Mouse (Mus musculus) induced T-regulatory cell, adult 2 months (primary cell): ENCODE results near the gene Amigo1.

Experiments
- DNase-seq: peaks from one replicate; pipeline ENCODE4 v3.0.0-alpha.2; 2012; ENCODE audit warnings: low read depth

Amigo1 gene

DNA sequence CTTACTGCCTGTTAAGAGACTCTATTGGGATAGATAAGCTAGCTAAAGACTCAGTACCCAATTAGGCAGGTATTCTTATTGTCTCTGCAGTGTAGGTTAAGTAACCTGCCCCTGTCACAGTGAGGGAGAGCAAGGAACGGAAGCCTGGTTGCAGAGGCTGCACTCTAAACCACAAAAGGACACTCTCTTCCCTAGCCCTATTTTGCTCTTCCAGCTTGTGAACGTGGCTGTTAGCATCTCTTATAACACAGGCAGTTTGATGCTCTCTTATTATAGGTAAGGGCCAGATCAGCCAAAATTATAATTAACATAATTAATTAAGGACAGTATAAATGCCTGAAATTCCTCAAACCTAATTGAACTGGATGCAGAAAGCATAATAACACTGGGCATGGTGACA, 5.6 kb upstream of the Amigo1 start:
- DNase-seq = no peak

DNA sequence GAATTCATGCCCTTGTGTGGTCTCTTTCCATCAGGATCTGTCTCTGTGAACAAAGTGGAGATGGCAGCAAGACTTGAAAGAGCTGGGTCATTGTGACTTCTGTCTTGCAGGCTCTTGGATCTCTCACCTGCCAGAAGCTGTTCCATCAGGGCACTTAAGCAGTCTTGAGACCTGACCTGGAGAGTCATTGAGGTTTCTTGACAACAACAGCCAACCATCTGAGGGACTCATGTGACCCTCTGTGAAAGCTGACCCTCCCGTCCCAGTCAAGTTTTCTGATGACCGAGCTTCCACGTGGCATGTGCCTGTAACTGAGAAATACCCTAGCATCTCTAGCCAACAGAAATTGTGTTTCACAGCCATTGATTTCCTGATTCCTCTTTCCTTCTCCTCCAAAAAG, 1.4 kb upstream of the Amigo1 start:
- no peak for DNase-seq

DNA sequence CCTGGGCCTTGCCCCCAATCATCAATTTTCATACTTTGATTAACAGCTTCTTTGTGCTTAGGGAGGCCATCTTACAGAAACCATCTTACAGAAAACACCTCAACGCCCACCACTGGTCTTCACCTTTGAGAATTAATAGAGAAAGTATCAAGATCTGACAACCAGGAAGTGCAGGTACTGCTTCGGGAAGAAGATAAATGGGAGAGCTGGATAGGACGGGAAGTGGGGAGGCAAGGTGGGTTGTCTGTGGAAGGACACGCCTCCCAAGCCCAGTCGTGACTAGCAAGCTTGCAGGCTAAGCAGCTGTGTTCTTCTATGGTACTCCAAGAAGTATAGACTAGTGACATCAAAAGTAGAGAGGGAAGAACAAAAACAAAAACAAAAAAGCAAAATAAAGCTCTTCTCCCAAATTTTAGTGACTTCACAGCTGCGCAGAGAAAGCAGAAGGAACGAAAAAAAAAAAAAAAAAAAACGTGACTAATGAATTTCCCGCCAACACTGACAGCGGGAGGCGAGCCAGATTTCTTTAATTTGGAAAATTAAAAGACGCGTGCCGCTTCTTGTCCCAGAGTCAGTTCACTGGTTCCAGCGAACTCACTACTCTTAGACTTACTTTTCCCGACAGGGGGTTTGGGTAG, 556 bp upstream of the Amigo1 start:
- peak; percentile 40 for DNase-seq

DNA sequence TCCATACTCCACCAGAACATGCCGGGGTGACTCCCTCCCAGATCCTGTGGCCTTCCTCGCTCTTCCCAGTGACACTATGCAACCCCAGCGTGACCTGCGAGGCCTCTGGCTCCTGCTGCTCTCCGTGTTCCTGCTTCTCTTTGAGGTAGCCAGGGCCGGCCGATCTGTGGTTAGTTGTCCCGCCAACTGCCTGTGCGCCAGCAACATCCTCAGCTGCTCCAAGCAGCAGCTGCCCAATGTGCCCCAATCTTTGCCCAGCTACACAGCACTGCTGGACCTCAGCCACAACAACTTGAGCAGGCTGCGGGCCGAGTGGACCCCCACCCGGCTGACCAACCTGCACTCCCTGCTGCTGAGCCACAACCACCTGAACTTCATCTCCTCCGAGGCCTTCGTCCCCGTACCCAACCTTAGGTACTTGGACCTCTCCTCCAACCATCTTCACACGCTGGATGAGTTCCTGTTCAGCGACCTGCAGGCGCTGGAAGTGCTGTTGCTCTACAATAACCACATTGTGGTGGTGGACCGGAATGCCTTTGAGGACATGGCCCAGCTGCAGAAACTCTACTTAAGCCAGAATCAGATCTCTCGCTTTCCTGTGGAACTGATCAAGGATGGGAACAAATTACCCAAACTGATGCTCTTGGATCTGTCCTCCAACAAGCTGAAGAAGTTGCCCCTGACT, 1.1 kb downstream of the Amigo1 start:
- no peak for DNase-seq

DNA sequence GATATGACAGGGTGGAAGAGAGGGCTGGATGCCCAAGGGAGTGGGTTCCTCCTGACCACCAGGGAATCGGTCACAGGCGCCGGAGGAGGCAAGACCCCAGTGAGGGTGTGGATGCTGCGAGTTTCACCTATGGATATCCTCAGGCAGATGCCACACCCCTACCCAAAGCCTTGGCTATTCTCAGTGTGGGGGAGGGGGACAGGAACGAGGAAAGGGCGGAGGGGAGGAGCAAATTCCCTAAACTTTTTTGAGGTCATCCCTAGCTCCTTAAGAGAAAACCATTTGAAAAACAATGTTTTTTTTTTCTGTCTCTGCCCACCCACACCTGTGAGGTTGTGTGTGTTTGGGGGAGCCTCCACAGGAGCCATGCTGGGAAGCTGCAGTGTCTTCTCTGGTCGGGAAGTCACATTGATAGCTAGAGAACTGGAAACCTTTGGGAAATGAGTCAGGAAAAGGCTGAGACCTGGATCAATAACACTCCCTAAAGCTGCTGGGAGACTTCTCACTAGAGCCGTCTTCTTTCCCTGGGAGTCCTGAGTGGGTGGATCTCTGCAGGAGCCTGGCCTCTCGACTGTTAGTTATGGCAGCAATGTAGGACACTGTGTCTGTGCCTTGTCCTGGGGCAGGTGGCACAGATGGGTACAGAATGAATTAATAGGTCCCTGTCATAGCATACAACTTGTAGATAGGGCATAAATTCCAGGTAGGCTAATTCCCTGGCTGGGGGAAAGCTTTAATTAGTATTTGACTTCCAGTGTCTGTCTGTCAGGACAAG, 2.8 kb downstream of the Amigo1 start:
- DNase-seq = no peak

DNA sequence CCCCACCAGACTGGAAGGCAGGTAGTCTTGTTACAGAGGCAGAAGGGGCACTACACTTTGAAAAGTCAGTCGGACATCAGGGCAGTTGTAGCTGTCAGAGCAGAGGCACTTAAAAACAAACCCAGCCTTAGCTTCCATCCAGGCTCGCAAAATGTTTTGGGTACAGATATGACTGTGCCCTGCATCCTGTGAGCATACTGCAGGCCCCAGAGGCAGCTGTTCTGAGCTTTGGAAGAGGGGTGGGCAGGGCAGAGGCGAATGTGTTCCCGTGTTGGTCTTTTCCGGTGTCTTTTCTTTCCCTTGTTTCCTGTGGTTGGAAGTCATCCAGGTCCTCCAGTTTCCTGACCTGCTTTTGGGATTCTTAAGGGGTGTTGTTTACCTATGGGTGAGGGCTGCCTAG, 3.8 kb downstream of the Amigo1 start:
- DNase-seq = no peak

DNA sequence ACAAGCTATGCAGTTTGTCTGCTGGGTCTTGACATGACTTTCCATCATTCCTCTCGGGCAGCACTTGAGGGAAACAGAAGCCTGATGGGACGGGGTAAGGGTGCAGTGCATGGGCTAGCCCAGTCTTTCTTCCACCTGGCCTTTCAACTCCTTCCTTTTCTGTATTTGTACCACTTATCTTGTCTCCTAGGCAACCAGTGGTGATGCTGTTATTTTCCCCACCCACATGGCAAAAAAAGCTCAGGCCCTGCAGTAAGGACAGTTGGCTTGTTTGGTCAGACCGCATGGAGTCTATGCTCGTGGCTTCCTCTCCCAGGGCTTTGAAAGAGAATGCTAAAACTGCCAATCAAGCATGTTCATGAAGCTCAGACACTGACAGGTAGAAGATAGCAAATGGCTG, 7.6 kb downstream of the Amigo1 start:
- DNase-seq = no peak

DNA sequence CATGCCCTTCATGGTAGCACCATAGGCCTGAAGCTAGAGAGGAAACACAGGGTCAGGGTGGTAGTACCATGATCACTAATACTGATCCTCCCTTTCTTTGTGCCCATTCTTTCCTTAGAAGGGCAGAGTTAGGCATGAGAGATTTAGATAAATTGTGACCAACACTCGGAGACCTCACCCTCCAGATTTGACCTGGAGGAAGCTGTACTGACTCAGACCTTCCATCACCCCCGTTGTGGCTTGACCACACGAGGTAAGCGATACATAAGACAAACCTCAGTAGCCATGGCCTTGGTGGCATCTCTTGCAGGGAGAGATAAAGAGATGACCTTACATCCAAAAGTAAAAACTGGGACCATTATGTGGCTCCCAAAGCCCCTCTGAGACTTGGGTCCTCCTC, 9.2 kb downstream of the Amigo1 start:
- no peak for DNase-seq

DNA sequence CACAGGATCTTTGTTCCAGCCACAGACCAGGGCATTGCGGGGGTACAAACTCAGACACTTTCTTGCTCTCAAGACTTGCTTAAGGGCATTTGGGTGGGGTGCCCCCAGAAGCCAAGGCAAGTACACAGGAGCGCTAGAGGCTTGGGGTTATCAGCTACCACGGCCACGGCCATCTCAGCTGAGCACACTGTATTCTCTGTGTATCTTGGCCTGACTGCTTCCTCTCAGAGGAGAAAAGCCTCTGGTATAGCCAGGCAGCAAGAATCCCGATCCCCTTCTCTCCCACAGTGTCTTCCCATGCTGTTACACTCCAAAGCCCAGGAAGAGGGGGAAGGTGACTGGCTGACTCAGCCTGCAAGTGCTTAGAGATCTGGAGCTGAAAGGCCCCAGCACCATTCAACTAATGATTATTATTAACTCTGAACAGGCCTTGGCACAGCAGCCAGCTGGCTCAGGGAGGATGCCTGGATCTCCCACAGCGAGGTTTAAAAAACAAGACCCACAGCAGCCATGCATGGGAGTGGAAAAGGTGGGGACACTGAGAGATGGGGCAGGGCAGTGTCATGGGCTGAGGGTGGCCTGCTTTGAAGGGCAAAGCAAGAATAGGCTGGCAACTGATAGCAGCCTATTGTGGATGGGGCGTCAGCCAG, 9.9 kb downstream of the Amigo1 start:
- DNase-seq = no peak

DNA sequence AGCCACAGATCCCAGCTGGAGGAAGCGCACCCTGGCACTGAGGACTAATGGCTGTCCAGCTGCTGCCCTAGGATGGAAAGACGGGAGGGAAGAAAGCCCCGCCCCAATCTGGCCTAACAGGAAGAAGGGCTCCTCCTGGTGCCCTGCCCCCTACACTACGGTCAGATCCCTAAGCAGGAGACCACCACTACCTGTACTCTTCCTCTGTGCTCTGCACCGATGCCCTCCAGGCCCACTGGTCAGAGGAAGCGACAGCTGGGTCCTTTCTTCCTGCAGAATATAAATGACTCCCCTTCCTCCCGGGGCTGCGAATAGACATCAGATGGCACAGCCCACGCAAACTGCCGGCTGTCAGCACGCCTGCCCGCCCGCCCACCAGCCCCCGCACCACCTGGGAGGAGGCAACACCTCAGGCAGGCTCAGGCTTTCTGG, 10.9 kb downstream of the Amigo1 start:
- DNase-seq = no peak

DNA sequence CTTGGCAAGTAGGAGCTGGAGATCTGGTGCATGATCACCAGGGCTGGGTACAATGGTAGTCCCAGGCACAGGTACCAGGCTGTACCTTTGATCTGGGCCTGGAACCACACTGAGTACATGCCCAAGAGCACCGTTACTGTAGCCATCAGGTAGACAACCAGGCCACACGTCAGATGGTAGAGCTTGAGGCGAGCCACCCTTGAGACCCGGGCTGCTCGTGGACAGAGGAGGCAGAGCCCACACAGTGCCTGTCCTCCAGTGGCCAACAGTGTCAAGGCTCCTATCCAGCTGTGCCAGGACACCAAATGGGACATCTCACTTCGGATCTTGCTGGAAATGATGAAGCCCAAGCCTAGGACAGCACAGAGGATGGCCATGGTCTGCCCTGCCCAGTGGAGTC, 13.1 kb downstream of the Amigo1 start:
- no peak for DNase-seq

DNA sequence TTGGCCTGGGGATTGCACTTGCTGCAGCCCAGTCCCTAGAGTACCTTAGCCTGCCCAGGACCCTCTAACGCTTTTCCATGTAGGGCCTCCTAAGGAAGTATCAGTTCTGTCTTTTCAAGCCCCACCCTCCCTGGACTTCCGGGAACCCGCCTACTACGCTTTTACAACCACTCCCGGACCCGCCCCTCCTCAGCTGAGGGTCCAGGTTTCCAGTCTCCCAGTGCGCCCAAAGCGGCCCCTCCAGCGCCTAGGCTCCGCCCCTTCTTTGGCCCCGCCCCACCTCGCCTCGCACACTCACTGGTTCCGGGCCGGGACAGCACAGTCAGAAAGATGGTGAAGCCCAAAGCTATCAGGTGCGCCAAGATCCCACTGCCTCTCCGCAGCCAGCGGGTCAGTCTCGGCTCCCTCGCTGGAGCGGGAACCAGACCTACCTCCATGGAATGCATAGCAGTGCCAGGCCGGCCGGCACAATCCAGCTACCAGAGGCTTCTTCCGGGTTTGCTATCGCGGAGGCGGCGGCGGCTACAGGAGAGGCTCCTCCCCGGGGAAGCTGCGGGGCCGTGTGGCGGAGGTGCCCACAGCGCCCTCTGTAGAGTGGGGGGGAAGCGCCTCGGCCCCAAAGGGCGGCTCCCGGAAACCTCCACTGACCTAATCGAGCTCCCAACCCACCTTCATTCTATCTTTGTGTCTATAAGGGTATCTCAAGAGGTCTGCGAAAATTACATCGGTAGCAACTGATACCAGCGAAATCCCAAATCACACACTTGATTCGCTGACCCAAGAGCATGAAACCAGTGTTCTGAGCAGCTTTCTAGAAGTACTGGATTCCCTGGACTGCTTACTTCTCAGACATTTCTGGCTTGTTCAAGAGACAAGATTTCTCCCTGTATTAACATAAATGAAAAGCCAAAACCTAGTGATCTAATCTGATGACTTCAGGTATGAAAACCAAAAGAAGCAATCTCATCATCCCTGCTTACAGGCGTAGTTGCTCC, 14.5 kb downstream of the Amigo1 start, which contains the start of gene Cyb561d1:
Cyb561d1 (minus strand) TSS at position 884 of the 995 bp plus-strand sequence.
- peak; percentile 95 for DNase-seq

DNA sequence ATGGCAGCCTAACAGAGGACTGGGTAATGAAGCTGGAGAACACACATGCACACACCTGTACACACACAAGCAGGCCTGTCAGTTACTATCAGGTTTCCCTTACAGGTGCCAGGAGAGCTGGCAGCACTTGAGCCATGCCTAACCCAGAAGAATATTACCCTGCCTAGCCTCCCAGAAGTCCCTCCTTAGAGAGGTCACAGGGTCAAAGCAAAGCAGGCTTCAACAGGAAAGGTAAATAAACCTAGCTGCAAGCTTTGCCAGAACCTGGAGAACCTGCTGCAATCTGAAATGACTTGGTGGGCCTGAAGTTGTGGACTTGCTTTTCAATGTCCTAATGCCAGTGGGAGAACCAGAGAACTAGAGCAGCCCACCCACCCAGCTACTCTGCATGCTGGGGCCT, 16.4 kb downstream of the Amigo1 start:
- DNase-seq = no peak

DNA sequence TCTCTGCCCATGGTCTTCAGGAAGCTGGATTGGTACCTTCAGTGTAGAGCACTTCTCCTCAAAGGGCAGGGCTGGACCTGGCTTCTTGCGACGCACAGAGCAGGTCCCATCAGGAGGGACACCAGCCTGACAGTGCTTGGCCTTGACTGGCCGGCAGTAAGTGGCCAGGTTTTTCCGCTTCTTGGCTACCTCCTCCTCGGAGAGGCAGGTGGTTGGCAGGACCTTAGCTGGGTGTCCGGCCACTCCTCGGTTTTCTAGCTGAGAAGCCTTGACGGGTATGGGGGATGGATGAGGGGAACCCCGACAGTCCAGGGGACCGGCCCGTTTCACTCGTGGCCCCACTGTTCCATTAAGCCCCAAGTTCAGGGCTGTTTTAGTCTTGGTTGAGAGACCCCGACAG, 17.1 kb downstream of the Amigo1 start:
- DNase-seq = no peak

DNA sequence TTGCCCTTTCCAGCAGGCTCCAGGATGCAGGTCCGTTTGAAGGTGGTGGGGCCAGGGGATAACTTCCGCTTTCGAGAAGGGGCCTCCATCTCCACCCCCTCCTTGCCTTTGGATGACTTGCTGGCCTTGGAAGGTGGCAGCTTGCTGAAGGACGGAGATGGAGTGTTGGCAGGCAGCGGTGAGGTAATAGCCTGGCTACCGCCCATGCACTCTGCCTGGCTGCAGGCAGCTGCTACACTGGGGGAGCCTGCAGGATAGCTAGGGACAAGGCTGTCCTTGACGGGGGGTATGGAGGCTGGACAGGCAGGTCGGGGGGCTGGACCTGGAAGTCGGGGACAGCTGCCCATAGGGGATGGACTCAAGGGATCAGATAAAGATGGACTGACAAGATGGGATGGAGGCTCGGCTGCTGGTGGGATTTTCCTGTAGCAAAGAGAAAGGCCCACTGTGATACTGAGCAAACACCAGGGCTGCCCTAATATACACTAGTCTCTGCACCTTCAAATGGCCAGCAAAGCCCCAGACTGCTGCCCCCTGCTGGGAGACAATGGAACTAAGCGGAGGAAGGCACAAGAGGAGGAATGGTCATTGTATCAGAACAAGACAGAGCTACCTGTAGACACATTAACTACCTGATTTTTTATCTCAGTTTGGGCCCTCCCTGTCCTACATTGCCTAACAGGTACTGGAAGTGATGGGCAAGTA, 17.6 kb downstream of the Amigo1 start:
- DNase-seq = peak; percentile 87

DNA sequence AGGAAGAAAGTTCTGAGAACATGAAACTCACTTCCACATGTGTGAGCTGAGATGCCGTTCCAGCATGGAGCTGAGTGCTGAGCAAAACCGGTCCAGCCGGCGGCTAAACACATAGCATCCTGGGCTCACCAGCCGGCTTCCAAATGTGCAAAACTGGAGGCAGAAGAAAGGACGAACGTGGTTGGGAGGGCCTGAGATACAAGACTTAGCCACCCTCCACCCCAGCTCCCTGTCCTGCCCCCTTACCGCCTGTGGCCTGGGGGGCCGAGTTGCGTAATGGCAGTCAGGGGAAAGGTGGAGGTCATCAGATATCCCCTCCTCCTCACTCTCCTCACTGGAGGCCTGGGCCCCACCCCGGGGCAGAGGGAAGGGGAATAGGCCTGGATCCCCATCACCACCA, 18.3 kb downstream of the Amigo1 start:
- DNase-seq = no peak

DNA sequence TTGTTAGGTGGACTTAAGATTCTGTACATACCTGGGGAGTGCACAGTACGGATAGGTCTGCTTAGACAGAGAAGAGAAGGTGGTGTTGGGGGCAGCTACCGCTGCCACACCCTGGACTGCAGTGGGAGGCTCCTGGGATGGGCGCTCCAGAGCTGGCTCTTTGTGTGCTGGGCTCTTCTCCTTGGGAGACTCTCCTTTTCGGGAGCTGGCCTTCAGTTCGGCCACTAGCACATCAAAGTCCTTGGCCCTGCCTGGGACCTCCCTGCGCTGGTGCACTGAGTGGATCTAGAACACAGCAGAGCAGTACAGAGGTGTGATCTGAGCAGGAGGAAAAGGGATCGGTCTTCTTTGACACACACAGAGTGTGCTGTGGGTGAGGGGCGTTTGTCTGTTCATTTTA, 19.5 kb downstream of the Amigo1 start:
- DNase-seq = no peak

DNA sequence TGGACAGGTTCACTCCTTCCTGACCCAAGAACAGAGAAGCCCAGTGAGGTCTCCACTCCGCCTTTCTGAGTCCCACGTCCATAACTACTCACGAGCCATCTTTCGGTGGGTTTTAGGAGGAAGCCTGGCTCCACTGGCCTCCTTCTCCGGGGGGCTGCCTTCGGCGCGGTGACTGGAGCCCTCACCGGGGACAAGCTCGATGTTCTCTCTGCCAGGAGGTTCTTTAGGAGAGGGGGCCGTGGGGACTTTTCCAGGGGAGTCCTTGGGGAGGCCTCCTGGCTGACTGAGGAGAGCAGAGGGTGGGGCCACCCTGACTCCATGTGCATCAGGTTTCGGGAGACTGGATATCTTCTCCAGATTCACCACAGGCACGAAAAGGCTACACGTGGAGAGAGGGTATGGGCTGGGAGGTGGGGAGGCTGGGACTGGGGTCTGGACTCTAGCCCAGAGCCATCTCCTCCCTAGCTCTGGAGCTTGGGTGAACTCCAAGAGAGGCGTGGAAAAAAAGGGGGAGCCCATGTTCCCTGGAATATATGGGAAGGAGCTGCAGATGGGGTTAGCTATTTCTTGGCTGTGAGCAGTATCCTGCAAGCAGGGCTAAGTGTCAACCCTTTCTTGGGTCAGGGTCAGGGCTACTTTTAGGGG, 20.7 kb downstream of the Amigo1 start:
- no peak for DNase-seq

DNA sequence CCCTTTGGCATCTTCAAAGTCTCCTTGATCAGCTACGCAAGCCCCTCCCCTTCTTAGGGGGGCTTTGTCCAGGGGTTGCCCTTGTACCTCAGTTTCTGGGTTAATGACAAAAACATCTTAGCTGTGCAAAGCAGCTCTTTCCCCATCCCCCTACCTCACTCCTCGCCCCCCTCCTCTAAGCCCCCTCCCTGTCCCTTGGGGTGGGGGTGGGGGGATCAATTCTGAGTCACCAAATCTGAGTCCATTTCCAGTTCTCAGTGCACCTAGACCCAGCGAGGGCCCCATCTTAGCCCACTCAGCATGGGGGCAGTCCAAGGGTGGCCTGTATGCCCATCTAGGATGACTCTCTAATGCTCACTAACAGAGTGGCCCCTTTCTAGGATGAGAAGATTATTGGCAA, 22.9 kb downstream of the Amigo1 start:
- no peak for DNase-seq

DNA sequence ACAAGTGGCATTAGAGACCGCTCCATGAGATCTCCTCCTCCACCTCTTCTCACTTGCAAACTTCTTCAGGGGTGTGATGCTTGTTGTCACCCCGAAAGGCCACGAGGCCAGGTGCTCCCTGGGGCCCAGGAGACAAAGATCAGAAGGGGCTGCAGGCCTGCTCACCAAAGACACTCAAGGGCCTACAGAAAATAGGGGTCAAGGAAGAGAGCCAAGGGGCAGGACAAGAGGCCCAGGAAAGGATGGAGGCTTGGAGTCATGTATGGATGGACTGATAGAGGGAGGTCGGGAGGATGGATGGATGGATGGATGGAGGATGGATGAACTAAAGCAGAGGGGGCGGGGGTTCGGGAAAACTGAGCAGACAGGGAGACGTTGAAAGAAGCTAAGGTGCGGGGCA, 23.4 kb downstream of the Amigo1 start:
- DNase-seq = peak; percentile 31
